Mouse (Mus musculus) small intestine, adult 2 months (tissue): ENCODE measurements around the gene Plin5.

Experiments
- CTCF ChIP-seq: fragments of 200-500 bp; IDR thresholded peaks from 2 replicates; pipeline ENCODE4 v1.5.1; 2012; ENCODE audit warnings: low read depth, mild to moderate bottlenecking, control low read depth, inconsistent platforms, low read length, moderate library complexity, mixed read lengths; ENCODE audit not compliant: insufficient replicate concordance, insufficient read length; ENCODE audit errors: extremely low read depth
- POLR2A ChIP-seq: fragments of 200-500 bp; IDR thresholded peaks from 2 replicates; pipeline ENCODE4 v1.6.1; 2012; ENCODE audit warnings: low read depth, mild to moderate bottlenecking, control low read depth, inconsistent platforms, low read length, moderate library complexity

DNA sequence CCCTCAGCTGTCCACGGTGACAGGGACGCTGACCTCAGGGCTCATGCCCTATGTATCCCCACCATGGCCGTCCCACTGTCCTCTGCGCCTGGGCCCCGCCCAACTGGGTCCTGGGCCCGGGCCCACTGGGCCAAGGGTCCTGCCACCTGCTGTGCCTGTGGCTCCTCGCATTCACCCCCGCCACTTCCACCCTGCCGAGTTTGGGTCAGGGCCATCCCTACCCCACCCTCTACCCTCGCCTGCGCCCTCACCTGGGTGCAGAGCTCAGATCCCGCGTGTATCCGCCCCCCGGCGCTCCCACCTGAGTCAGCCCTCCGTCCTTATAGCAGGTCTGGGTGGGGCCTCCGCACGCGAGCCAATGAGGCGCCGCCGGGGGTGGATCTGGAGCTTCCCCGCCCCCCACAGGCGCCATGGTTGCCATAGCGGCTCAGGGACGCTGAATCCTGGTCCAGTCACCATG, at the start of gene Plin5:
- TF ChIP-seq CTCF (no peak), POLR2A (no peak)
